Mouse (Mus musculus) liver, embryonic 13.5 days (tissue): ENCODE data around the gene Cdkal1. TPM values are rescaled to one million over a fixed set of nuclear protein-coding genes. Genes with fewer than 3 reads are reported as not detected.

Experiments
- ATAC-seq: fragments of 200-750 bp; cut with Nextera tagmentation; 2 replicates; pipeline ENCODE4 v1.8.0; 2017; ENCODE audit warnings: low read depth, mild to moderate bottlenecking, moderate number of reproducible peaks, moderate library complexity
- DNase-seq: peaks from one replicate; pipeline ENCODE4 v3.0.0; 2022
- H3K27ac ChIP-seq: fragments of 300-500 bp; sonication (generic); 2 replicates; pipeline ENCODE4 v1.5.1; 2015; ENCODE audit warnings: moderate library complexity, mild to moderate bottlenecking, inconsistent platforms
- H3K27me3 ChIP-seq: fragments of 300-500 bp; sonication (generic); 2 replicates; pipeline ENCODE4 v1.6.1; 2015; ENCODE audit warnings: mild to moderate bottlenecking, inconsistent platforms
- H3K36me3 ChIP-seq: fragments of 300-500 bp; sonication (generic); 2 replicates; pipeline ENCODE4 v1.6.1; 2015; ENCODE audit warnings: mild to moderate bottlenecking, inconsistent platforms
- H3K4me1 ChIP-seq: fragments of 300-500 bp; sonication (generic); replicated peaks from 2 replicates; pipeline ENCODE4 v1.6.1; 2015; ENCODE audit warnings: inconsistent platforms
- H3K4me2 ChIP-seq: fragments of 300-500 bp; sonication (generic); 2 replicates; pipeline ENCODE4 v1.6.1; 2015; ENCODE audit warnings: inconsistent platforms, mild to moderate bottlenecking, moderate library complexity
- H3K4me3 ChIP-seq: fragments of 300-500 bp; sonication (generic); replicated peaks from 2 replicates; pipeline ENCODE4 v1.5.1; 2015; ENCODE audit warnings: mild to moderate bottlenecking, inconsistent platforms
- H3K9ac ChIP-seq: fragments of 300-500 bp; sonication (generic); 2 replicates; pipeline ENCODE4 v1.6.1; 2015; ENCODE audit warnings: mild to moderate bottlenecking, inconsistent platforms
- H3K9me3 ChIP-seq: fragments of 300-500 bp; sonication (generic); replicated peaks from 2 replicates; pipeline ENCODE4 v1.6.1; 2016; ENCODE audit warnings: inconsistent platforms
- WGBS: fragments of 180-500 bp; shearing (Covaris S2); methylation state at CpG from one replicate; pipeline ENCODE4 v1.1.7; 2015; ENCODE audit not compliant: insufficient replicate concordance; 5-methylcytosine and 5-hydroxymethylcytosine counted together
- polyA plus RNA-seq: library from polyadenylated mRNA; unstranded; fragments of >200 nt; fragmentation: Nextera tagmentation; extraction: Ambion mirVana; gene quantifications from 2 replicates; pipeline ENCODE4 v1.2.1, GENCODE M21; 2015

The Cdkal1 gene
- polyA plus RNA-seq, 1 experiment from 2014 or later: 10.0 TPM

- Histone ChIP-seq H3K27ac (no peak overlapping the region), H3K9me3 (no peaks in the 10 kb centered on the region), H3K27me3 (no peaks in the 10 kb centered on the region), H3K9ac (no peak overlapping the region), H3K4me3 (no peak overlapping the region), H3K4me1 (no peaks in the 10 kb centered on the region), H3K4me2 (no peak overlapping the region), H3K36me3 (no peaks in the 10 kb centered on the region)
- ATAC-seq (no peak), DNase-seq (no peak)
- 61% methylated on average over 5 of the region's 5 CpGs for WGBS
These were observed 157.0 kb downstream of the Cdkal1 start for GRCm38 (mm10) chr13:29698307-29698985.

DNA sequence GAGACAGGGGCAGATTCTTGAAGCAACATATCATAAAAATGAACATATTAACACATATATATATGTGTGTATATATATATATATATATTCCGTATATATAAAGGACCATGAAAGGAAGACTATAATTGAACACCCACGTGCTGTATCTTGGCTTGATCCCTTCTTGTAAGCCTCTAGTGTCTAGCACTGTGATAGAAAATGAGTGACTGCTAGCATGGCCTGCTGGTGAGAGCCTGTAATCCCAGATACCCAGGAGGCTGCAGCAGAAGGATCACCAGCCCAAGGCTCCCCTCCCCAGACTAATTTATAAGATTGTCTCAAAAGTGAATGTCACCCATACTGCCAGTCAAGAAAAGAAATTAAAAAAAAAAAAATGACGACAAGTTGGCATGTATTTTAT, 158.2 kb downstream of the Cdkal1 start:
- no peaks in the 10 kb centered on the region for H3K4me1 ChIP-seq
- no peak overlapping the region for H3K9ac ChIP-seq
- no peak overlapping the region for H3K27ac ChIP-seq
- H3K4me2 ChIP-seq: no peak overlapping the region
- no peaks in the 10 kb centered on the region for H3K9me3 ChIP-seq
- H3K4me3 ChIP-seq: no peak overlapping the region
- ATAC-seq: no peak
- DNase-seq: no peak
- no peaks in the 10 kb centered on the region for H3K36me3 ChIP-seq
- WGBS: 75% methylated on average over 3 of the region's 3 CpGs
- H3K27me3 ChIP-seq: no peaks in the 10 kb centered on the region

- DNase-seq (no peak), ATAC-seq (no peak)
- 80% methylated on average over 7 of the region's 7 CpGs for WGBS
These were observed 164.7 kb downstream of the Cdkal1 start for GRCm38 (mm10) chr13:29690734-29691133.

GRCm38 (mm10) chr13:29688851-29689250, 166.6 kb downstream of the Cdkal1 start:
- no peak for ATAC-seq
- WGBS: 51% methylated on average over 6 of the region's 6 CpGs

More at GRCm38 (mm10) chr13:29690734-29691133, 164.7 kb downstream of the Cdkal1 start:
- peaks cover 13% of the 10 kb centered on the region for H3K4me1 ChIP-seq
- H3K9ac ChIP-seq: no peak overlapping the region
- H3K36me3 ChIP-seq: no peaks in the 10 kb centered on the region
- H3K27me3 ChIP-seq: no peaks in the 10 kb centered on the region
- no peak overlapping the region for H3K27ac ChIP-seq
- no peak overlapping the region for H3K4me2 ChIP-seq
- H3K9me3 ChIP-seq: no peaks in the 10 kb centered on the region
- no peak overlapping the region for H3K4me3 ChIP-seq

GRCm38 (mm10) chr13:29687872-29688271, 167.6 kb downstream of the Cdkal1 start:
- Histone ChIP-seq H3K4me2 (no peak overlapping the region), H3K27ac (no peak overlapping the region), H3K27me3 (no peaks in the 10 kb centered on the region), H3K36me3 (no peaks in the 10 kb centered on the region), H3K9ac (no peak overlapping the region), H3K4me1 (peaks cover 13% of the 10 kb centered on the region), H3K4me3 (no peak overlapping the region), H3K9me3 (no peaks in the 10 kb centered on the region)
- DNase-seq: no peak
- 19% methylated on average over 7 of the region's 7 CpGs for WGBS
- ATAC-seq: no peak

More at GRCm38 (mm10) chr13:29688851-29689250, 166.6 kb downstream of the Cdkal1 start:
- Histone ChIP-seq H3K4me3 (no peak overlapping the region), H3K9me3 (no peaks in the 10 kb centered on the region), H3K27ac (no peak overlapping the region), H3K36me3 (no peaks in the 10 kb centered on the region), H3K27me3 (no peaks in the 10 kb centered on the region), H3K4me1 (peaks cover 13% of the 10 kb centered on the region), H3K4me2 (no peak overlapping the region), H3K9ac (no peak overlapping the region)
- DNase-seq: no peak

DNA sequence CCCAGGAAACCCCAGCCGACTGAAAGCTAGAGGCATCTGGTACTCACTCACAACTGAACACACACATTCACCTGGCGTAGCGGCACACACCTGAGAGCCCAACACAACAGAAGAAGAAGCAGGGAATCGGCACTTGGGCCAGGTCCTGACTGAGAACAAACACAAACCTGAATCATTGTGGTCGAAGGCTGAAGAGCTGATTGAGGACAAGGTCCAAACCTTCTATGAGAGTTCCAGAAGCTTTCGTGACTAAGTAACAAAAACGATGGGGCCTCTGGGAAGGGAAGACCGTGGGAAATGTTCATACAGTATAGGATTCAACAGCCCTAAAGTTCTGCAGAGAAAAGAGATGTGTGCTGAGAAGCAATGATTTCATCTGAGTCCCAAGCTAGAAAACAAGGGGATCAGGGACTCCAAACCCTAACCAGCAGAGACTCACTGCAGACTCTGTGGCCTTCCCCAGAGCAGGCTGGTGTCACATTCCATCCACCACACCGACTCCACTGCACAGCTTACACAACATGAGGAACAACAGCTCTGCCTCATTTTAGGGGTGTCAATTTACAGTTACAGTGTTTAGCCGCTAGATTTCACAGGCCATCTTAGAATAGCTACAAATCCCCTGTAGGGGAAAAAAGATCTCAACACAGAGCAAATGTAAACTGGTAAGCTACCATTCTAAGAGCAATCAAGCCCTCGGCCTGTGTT, 175.8 kb downstream of the Cdkal1 start:
- Histone ChIP-seq H3K27me3 (no peaks in the 10 kb centered on the region), H3K4me2 (no peak overlapping the region), H3K4me1 (no peaks in the 10 kb centered on the region), H3K36me3 (no peaks in the 10 kb centered on the region), H3K9ac (no peak overlapping the region), H3K4me3 (no peak overlapping the region), H3K27ac (no peak overlapping the region), H3K9me3 (no peaks in the 10 kb centered on the region)
- DNase-seq (no peak), ATAC-seq (no peak)
- 67% methylated on average over 11 of the region's 11 CpGs for WGBS

- Histone ChIP-seq H3K36me3 (no peaks in the 10 kb centered on the region), H3K4me1 (no peaks in the 10 kb centered on the region), H3K9me3 (no peaks in the 10 kb centered on the region), H3K27me3 (no peaks in the 10 kb centered on the region), H3K4me3 (no peak overlapping the region), H3K27ac (no peak overlapping the region), H3K4me2 (no peak overlapping the region), H3K9ac (no peak overlapping the region)
- DNase-seq (no peak), ATAC-seq (no peak)
- WGBS: 58% methylated on average over 4 of the region's 4 CpGs
These were observed 177.9 kb downstream of the Cdkal1 start for GRCm38 (mm10) chr13:29677559-29677958.

GRCm38 (mm10) chr13:29670626-29671025, 184.8 kb downstream of the Cdkal1 start:
- Histone ChIP-seq H3K27me3 (no peaks in the 10 kb centered on the region), H3K9me3 (no peaks in the 10 kb centered on the region), H3K27ac (no peak overlapping the region), H3K4me3 (no peak overlapping the region), H3K9ac (no peak overlapping the region), H3K4me2 (no peak overlapping the region), H3K36me3 (no peaks in the 10 kb centered on the region), H3K4me1 (no peaks in the 10 kb centered on the region)
- WGBS: 75% methylated on average over 3 of the region's 3 CpGs
- DNase-seq (no peak), ATAC-seq (no peak)

- H3K27ac ChIP-seq: no peak overlapping the region
- DNase-seq: no peak
These were observed 191.6 kb downstream of the Cdkal1 start for GRCm38 (mm10) chr13:29663908-29664307.

GRCm38 (mm10) chr13:29655841-29656365, 199.6 kb downstream of the Cdkal1 start:
- H3K9me3 ChIP-seq: no peaks in the 10 kb centered on the region
- ATAC-seq: no peak
- H3K27ac ChIP-seq: no peak overlapping the region
- no peak overlapping the region for H3K4me2 ChIP-seq
- H3K27me3 ChIP-seq: no peaks in the 10 kb centered on the region
- H3K4me1 ChIP-seq: 0 out of 2 replicates have a peak, but pooled peaks cover 10% of the 10 kb centered on the region
- H3K4me3 ChIP-seq: no peak overlapping the region
- DNase-seq: no peak
- no peak overlapping the region for H3K9ac ChIP-seq
- WGBS: 80% methylated on average over 11 of the region's 11 CpGs
- H3K36me3 ChIP-seq: no peaks in the 10 kb centered on the region

More at GRCm38 (mm10) chr13:29663908-29664307, 191.6 kb downstream of the Cdkal1 start:
- Histone ChIP-seq H3K4me1 (0 out of 2 replicates have a peak, but pooled peaks cover 6% of the 10 kb centered on the region), H3K27me3 (no peaks in the 10 kb centered on the region), H3K4me3 (no peak overlapping the region), H3K4me2 (no peak overlapping the region), H3K9ac (no peak overlapping the region), H3K9me3 (no peaks in the 10 kb centered on the region), H3K36me3 (no peaks in the 10 kb centered on the region)
- ATAC-seq: no peak
- 29% methylated on average over 3 of the region's 3 CpGs for WGBS

GRCm38 (mm10) chr13:29653407-29653806, 202.1 kb downstream of the Cdkal1 start:
- no peak overlapping the region for H3K4me2 ChIP-seq
- no peaks in the 10 kb centered on the region for H3K27me3 ChIP-seq
- H3K36me3 ChIP-seq: no peaks in the 10 kb centered on the region
- no peak for ATAC-seq
- 68% methylated on average over 4 of the region's 4 CpGs for WGBS
- no peak overlapping the region for H3K27ac ChIP-seq
- no peak overlapping the region for H3K9ac ChIP-seq
- DNase-seq: no peak
- 0 out of 2 replicates have a peak, but pooled peaks cover 3% of the 10 kb centered on the region for H3K4me1 ChIP-seq
- no peak overlapping the region for H3K4me3 ChIP-seq
- H3K9me3 ChIP-seq: no peaks in the 10 kb centered on the region
